Mouse (Mus musculus) heart, embryonic 16.5 days (tissue): Measurements from ENCODE around the gene Ank2. TPM values are rescaled to one million over a fixed set of nuclear protein-coding genes. Genes with fewer than 3 reads are reported as not detected.

Experiments
- ATAC-seq: fragments of 200-750 bp; cut with Nextera tagmentation; replicated peaks from 2 replicates; pipeline ENCODE4 v1.8.0; 2017; ENCODE audit warnings: moderate number of reproducible peaks; ENCODE audit not compliant: insufficient read depth, low FRiP score; ENCODE audit errors: extremely low read depth
- H3K27ac ChIP-seq: fragments of 300-500 bp; sonication (generic); 2 replicates; pipeline ENCODE4 v1.5.1; 2014; ENCODE audit warnings: mild to moderate bottlenecking, low read length, control low read depth, moderate library complexity
- H3K27me3 ChIP-seq: fragments of 300-500 bp; sonication (generic); 2 replicates; pipeline ENCODE4 v1.6.1; 2014; ENCODE audit warnings: low read length, mixed read lengths; ENCODE audit not compliant: control insufficient read depth, insufficient read depth
- H3K36me3 ChIP-seq: fragments of 300-500 bp; sonication (generic); 2 replicates; pipeline ENCODE4 v1.6.1; 2014; ENCODE audit not compliant: control insufficient read depth, insufficient read depth
- H3K4me1 ChIP-seq: fragments of 300-500 bp; sonication (generic); 2 replicates; pipeline ENCODE4 v1.6.1; 2014; ENCODE audit warnings: low read length, mixed read lengths; ENCODE audit not compliant: control insufficient read depth, insufficient read depth
- H3K4me2 ChIP-seq: fragments of 300-500 bp; sonication (generic); 2 replicates; pipeline ENCODE4 v1.6.1; 2014; ENCODE audit warnings: low read depth, mild to moderate bottlenecking, control low read depth, low read length
- H3K4me3 ChIP-seq: fragments of 300-500 bp; sonication (generic); 2 replicates; pipeline ENCODE4 v1.5.1; 2014; ENCODE audit warnings: mild to moderate bottlenecking, control low read depth, low read length
- H3K9ac ChIP-seq: fragments of 300-500 bp; sonication (generic); 2 replicates; pipeline ENCODE4 v1.6.1; 2014; ENCODE audit warnings: low read length, control low read depth
- H3K9me3 ChIP-seq: fragments of 300-500 bp; sonication (generic); replicated peaks from 2 replicates; pipeline ENCODE4 v1.6.1; 2016; ENCODE audit warnings: low read length; ENCODE audit not compliant: control insufficient read depth
- WGBS: fragments of 180-500 bp; shearing (Covaris S2); extraction: QIAGEN DNeasy Blood & Tissue Kit; methylation state at CpG from one replicate; pipeline ENCODE4 v1.1.7; 2014; 5-methylcytosine and 5-hydroxymethylcytosine counted together
- polyA plus RNA-seq: library from polyadenylated mRNA; unstranded; fragments of >200 nt; fragmentation: Nextera tagmentation; extraction: Ambion mirVana; gene quantifications from 2 replicates; pipeline ENCODE4 v1.2.1, GENCODE M21; 2015

Gene Ank2
- polyA plus RNA-seq, 1 experiment from 2014 or later = 38.9 TPM

- 43% methylated on average over 10 of the region's 10 CpGs for WGBS
- H3K4me2 ChIP-seq = no peak overlapping the region
- no peak overlapping the region for H3K4me3 ChIP-seq
- ATAC-seq = no peak
- no peak overlapping the region for H3K27ac ChIP-seq
- H3K9ac ChIP-seq = no peak overlapping the region
- no peaks in the 10 kb centered on the region for H3K36me3 ChIP-seq
- H3K4me1 ChIP-seq = peaks cover under 1% of the 10 kb centered on the region; the same call in 1 of the 2 replicates
- H3K27me3 ChIP-seq = no peaks in the 10 kb centered on the region
- no peaks in the 10 kb centered on the region for H3K9me3 ChIP-seq
Measured at GRCm38 (mm10) chr3:127243928-127244642, 255.1 kb downstream of the Ank2 start.

- Histone ChIP-seq H3K27me3 (no peaks in the 10 kb centered on the region), H3K36me3 (no peaks in the 10 kb centered on the region), H3K9me3 (no peaks in the 10 kb centered on the region), H3K27ac (no peak overlapping the region), H3K4me2 (no peak overlapping the region), H3K4me1 (no peaks in the 10 kb centered on the region), H3K9ac (no peak overlapping the region), H3K4me3 (no peak overlapping the region)
- 86% methylated on average over 11 of the region's 11 CpGs for WGBS
- no peak for ATAC-seq
Measured at GRCm38 (mm10) chr3:127242234-127242810, 256.8 kb downstream of the Ank2 start.

- Histone ChIP-seq H3K4me3 (no peak overlapping the region), H3K36me3 (no peaks in the 10 kb centered on the region), H3K27ac (no peak overlapping the region), H3K4me2 (no peak overlapping the region), H3K27me3 (no peaks in the 10 kb centered on the region), H3K9me3 (no peaks in the 10 kb centered on the region), H3K4me1 (no peaks in the 10 kb centered on the region), H3K9ac (no peak overlapping the region)
- ATAC-seq = no peak
- WGBS = 86% methylated on average over 5 of the region's 5 CpGs
Measured at GRCm38 (mm10) chr3:127235271-127235670, 263.9 kb downstream of the Ank2 start.

GRCm38 (mm10) chr3:127225799-127226730 lies 273.1 kb downstream of the Ank2 start:
- WGBS = 5% methylated on average over 26 of the region's 26 CpGs
- H3K36me3 ChIP-seq = no peaks in the 10 kb centered on the region
- no peaks in the 10 kb centered on the region for H3K9me3 ChIP-seq
- ATAC-seq = no peak; the same call in 1 of the 2 replicates
- no peak overlapping the region for H3K27ac ChIP-seq
- peak overlapping the region; percentile 86 for H3K4me2 ChIP-seq
- H3K27me3 ChIP-seq = no peaks in the 10 kb centered on the region
- peak overlapping the region; percentile 12; the same call in 1 of the 2 replicates for H3K9ac ChIP-seq
- peaks cover 13% of the 10 kb centered on the region for H3K4me1 ChIP-seq
- H3K4me3 ChIP-seq = peak overlapping the region; percentile 47

- 14% methylated on average over 16 of the region's 16 CpGs for WGBS
- peak overlapping the region; percentile 86 for H3K4me2 ChIP-seq
- H3K4me1 ChIP-seq = peaks cover 13% of the 10 kb centered on the region
- H3K27me3 ChIP-seq = no peaks in the 10 kb centered on the region
- H3K9ac ChIP-seq = 0 out of 2 replicates have a peak overlapping the region, but pooled peaks have one; percentile 9
- H3K27ac ChIP-seq = no peak overlapping the region
- H3K36me3 ChIP-seq = no peaks in the 10 kb centered on the region
- no peaks in the 10 kb centered on the region for H3K9me3 ChIP-seq
- peak overlapping the region; percentile 47 for H3K4me3 ChIP-seq
- no peak for ATAC-seq
Measured at GRCm38 (mm10) chr3:127225167-127225798, 273.9 kb downstream of the Ank2 start.

GRCm38 (mm10) chr3:127224315-127225166 lies 274.6 kb downstream of the Ank2 start:
- 67% methylated on average over 13 of the region's 13 CpGs for WGBS

GRCm38 (mm10) chr3:127222086-127222485 lies 277.1 kb downstream of the Ank2 start:
- no peak for ATAC-seq
- WGBS = 80% methylated on average over 2 of the region's 2 CpGs
- H3K9me3 ChIP-seq = no peaks in the 10 kb centered on the region

More at GRCm38 (mm10) chr3:127224315-127225166, 274.6 kb downstream of the Ank2 start:
- ATAC-seq = no peak
- Histone ChIP-seq H3K27ac (no peak overlapping the region), H3K9ac (no peak overlapping the region), H3K4me1 (peaks cover 13% of the 10 kb centered on the region), H3K4me3 (no peak overlapping the region), H3K4me2 (no peak overlapping the region), H3K9me3 (no peaks in the 10 kb centered on the region), H3K27me3 (no peaks in the 10 kb centered on the region), H3K36me3 (no peaks in the 10 kb centered on the region)

GRCm38 (mm10) chr3:127220859-127221258 lies 278.3 kb downstream of the Ank2 start:
- WGBS = 71% methylated on average over 9 of the region's 9 CpGs
- H3K4me3 ChIP-seq = no peak overlapping the region
- ATAC-seq = no peak

More at GRCm38 (mm10) chr3:127222086-127222485, 277.1 kb downstream of the Ank2 start:
- Histone ChIP-seq H3K27ac (no peak overlapping the region), H3K27me3 (no peaks in the 10 kb centered on the region), H3K9ac (no peak overlapping the region), H3K4me3 (no peak overlapping the region), H3K36me3 (no peaks in the 10 kb centered on the region), H3K4me2 (no peak overlapping the region), H3K4me1 (peaks cover 13% of the 10 kb centered on the region)

More at GRCm38 (mm10) chr3:127220859-127221258, 278.3 kb downstream of the Ank2 start:
- no peaks in the 10 kb centered on the region for H3K36me3 ChIP-seq
- peaks cover 7% of the 10 kb centered on the region for H3K4me1 ChIP-seq
- no peak overlapping the region for H3K27ac ChIP-seq
- no peak overlapping the region for H3K9ac ChIP-seq
- no peaks in the 10 kb centered on the region for H3K9me3 ChIP-seq
- no peak overlapping the region for H3K4me2 ChIP-seq
- H3K27me3 ChIP-seq = no peaks in the 10 kb centered on the region
